Mouse (Mus musculus) MEL-GATA-1-ER (cell line): ENCODE data around the gene Btbd35f3.
"Not testable (repeated sequence)": the region's sequence is repeated elsewhere in the genome, so short reads cannot be mapped to it uniquely, and the experiment has no call there.

Experiments
- DNase-seq: peaks from one replicate; pipeline ENCODE4 v3.0.0-alpha.2; 2012; ENCODE audit warnings: low read depth; ENCODE audit errors: extremely low read depth

Btbd35f3 gene

GRCm38 (mm10) chrX:4037374-4037773 is at the start of gene Btbd35f3:
Gene Btbd35f3, plus strand, starts transcription at chrX:4037674.
- DNase-seq, result not testable (repeated sequence)
